Mouse (Mus musculus) lung, adult 2 months (tissue): ENCODE data around the gene Folr2. TPM values are rescaled to one million over a fixed set of nuclear protein-coding genes. Genes with fewer than 3 reads are reported as not detected.

Experiments
- DNase-seq: peaks from one replicate; pipeline ENCODE4 v3.0.0; 2022
- H3K4me1 ChIP-seq: fragments of 200-500 bp; 2 replicates; pipeline ENCODE4 v1.6.1; 2011; ENCODE audit warnings: low read length; ENCODE audit not compliant: control insufficient read depth, insufficient read depth
- H3K4me3 ChIP-seq: fragments of 200-500 bp; replicated peaks from 2 replicates; pipeline ENCODE3; 2011; ENCODE audit warnings: low read depth, mild to moderate bottlenecking, control low read depth, low read length; ENCODE audit errors: extremely low read depth
- CTCF ChIP-seq: fragments of 200-500 bp; IDR thresholded peaks from 2 replicates; pipeline ENCODE4 v1.5.1; 2011; ENCODE audit warnings: mild to moderate bottlenecking, low read length, control low read depth; ENCODE audit not compliant: insufficient read depth
- POLR2A ChIP-seq: fragments of 200-500 bp; IDR thresholded peaks from 2 replicates; pipeline ENCODE4 v1.6.1; 2011; ENCODE audit warnings: low read depth, mild to moderate bottlenecking, control low read depth, low read length, borderline replicate concordance; ENCODE audit errors: extremely low read depth
- whole genome bisulfite sequencing: fragments of 180-500 bp; shearing (Covaris S2); methylation state at CpG from one replicate; pipeline ENCODE4 v1.1.7; 2018; 5-methylcytosine and 5-hydroxymethylcytosine counted together
- polyA plus RNA-seq: library from polyadenylated mRNA; depleted of rRNA; stranded (reverse); fragments of >200 nt; gene quantifications from 2 replicates; pipeline ENCODE4 v1.2.3, GENCODE M21; 2012

Gene Folr2
- polyA plus RNA-seq, 1 experiment = 12.6 TPM

- TF ChIP-seq CTCF (no peak), POLR2A (no peak)
- 66% methylated on average over 6 of the region's 6 CpGs for WGBS
- no peak for DNase-seq
- Histone ChIP-seq H3K4me1 (no peaks in the 10 kb centered on the region), H3K4me3 (no peak overlapping the region)
Measured at GRCm38 (mm10) chr7:101851689-101852088, 5.3 kb downstream of the Folr2 start.

DNA sequence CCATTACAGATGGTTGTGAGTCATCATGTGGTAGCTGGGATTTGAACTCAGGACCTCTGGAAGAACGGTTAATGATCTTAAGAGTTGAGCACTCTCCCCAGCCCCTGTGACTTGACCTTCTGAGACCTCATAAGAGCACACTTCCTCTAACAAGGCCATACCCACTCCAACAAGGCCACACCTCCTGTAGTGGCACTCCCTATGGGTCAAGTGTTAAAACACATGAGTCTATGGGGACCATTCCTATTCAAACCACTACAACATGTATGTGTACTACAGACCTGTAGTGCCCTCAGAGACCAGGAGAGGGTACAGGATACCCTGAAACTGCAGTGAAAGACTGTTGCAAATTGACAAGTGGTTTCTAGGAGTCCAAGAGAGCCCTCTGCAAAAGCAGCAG lies 9.1 kb downstream of the Folr2 start:
- 69% methylated on average over 1 of the region's 1 CpGs for WGBS

DNA sequence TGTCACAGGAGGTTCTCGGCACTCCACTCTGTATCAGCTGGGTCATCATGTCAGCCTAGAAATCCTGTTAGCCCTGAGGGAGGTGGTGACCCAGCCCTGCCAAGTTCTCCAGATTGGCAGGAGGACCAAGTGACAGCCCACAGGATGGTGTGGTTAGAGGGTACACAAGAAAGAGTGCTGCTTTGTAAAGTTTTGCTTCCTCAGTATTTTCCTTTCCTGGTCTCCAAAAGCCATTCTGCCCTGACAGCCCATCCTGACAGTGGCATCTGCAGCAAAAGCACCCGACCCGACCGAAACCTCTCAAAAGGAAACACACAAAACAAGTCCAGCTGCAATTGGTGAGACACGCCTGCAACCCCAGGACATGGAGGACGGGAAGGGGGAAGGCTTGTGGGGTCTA lies 12.8 kb downstream of the Folr2 start:
- TF ChIP-seq POLR2A = no peak
- TF ChIP-seq CTCF = no peak
- Histone ChIP-seq H3K4me1 (no peaks in the 10 kb centered on the region), H3K4me3 (no peak overlapping the region)
- WGBS = 59% methylated on average over 6 of the region's 6 CpGs
- no peak for DNase-seq

More for the DNA sequence above, 9.1 kb downstream of the Folr2 start:
- H3K4me1 ChIP-seq = no peaks in the 10 kb centered on the region
- TF ChIP-seq CTCF (no peak), POLR2A (no peak)
- H3K4me3 ChIP-seq = no peak overlapping the region
- no peak for DNase-seq

DNA sequence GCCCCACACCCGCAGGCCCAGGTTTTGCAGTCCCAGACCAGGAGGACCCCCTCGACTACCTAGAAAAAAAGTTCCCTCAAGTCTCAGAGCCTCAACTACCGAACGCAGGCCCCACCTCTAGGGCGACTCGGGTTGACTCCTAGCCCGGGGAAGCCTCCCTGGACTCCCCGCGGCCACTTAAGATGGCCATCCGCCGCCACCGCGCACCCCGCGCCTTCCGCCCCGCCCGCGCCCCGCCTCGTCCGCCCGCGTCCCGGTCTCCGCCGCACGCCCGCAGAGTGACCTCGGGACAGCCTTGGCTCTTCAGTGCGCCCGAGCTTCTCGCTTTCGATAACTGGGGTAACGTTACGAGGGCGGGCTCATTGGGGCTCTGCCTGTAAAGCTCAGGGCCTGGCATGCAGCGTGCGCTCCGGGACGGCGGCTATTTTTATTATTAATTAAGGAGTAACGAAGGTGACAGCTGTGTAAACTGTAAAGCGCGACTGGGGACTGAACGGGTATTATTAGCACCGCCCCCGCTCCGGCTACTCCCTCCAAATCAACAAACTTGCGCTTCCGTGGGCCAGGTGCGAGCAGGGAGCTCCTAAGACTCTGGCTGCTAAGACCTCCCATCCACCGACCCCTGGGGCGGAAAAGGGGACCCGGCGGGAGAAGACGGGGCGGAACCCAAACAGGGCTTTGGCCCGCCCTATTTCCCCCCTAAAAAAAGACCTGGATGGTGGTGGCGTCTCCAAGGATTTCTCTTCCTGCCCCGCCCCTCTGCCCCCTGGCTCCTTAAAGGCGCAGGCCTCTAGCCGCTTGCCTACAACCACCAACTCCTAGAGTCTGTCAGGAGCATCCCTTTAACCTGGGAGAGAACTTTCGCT lies 19.2 kb downstream of the Folr2 start, which contains the start of gene Inppl1:
TSS of gene Inppl1 (minus strand) at position 624 of the 866 bp plus-strand sequence.
- DNase-seq = peak; percentile 90
- H3K4me3 ChIP-seq = peak within 1 kb of the TSS; percentile 95
- no peaks in the 10 kb centered on the region; the same call in 1 of the 2 replicates for H3K4me1 ChIP-seq
- WGBS = under 1% methylated on average over 64 of the region's 64 CpGs
- TF ChIP-seq POLR2A = peak; percentile 61; the same call in 1 of the 2 replicates
- no peak for TF ChIP-seq CTCF

DNA sequence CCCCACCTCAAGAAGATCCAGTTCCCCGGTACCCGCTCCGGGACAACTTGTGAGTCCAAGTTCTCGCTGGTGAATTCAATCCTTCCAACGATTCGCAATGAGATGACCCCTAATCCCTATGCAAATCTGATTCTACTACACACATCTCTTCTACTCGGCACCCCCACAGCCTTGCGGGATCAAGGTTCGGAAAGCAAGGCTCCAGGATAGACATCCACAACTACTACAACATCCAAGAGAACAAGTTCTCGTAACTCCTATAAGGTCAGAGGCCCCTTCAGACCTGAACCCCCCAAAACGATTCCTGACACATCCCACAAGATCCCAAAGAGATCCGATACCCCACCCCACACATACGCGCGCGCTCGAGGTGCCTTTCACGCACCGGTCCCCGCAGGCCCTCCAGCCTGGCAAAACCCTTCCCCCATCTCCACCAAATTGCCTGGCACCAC lies 19.8 kb downstream of the Folr2 start:
- TF ChIP-seq CTCF (no peak), POLR2A (no peak)
- H3K4me1 ChIP-seq = no peaks in the 10 kb centered on the region; the same call in 1 of the 2 replicates
- H3K4me3 ChIP-seq = peak overlapping the region; percentile 95
- DNase-seq = no peak
- WGBS = under 1% methylated on average over 20 of the region's 20 CpGs

DNA sequence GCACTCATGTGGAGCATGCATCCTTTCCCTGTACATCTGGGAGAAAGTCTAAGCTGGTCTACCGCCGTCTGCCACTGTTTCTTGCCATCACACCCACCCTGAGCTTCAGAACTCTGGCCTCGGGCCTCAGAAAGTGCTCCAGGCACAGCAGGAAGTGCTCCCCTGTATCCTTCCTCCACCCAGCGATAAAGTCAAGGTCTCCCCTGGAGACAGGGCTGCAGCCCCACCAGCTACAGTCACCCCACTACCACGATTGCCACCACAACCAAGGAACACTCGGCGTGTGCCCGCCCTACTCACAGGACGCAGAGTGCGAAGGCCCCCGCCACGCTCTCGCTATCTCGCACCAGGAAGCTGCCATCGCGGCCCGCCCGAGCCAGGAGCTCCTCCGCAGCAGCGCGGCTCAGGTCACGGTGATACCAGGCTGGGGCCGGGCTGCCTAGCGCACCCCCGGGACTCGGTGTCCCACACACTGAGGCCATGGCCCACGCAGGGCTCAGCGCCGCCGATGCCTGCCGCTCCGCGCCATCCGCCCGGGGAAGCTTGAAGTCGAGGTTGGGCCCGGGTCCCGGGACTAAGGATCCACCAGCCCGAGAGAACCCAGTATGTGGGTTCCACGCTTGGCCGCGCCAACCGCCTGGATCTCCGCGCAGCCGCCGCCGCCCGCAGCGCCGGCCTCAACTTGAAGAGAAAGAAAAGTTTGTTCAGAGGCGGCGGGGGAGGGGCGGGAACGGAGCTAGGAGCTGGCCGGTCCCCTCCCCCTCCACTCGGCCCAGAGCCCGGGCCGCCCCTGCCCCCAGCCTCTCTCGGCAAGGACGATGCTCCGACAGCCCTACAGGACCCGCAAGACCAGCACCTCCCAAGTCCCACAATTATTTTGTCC lies 20.5 kb downstream of the Folr2 start:
- Histone ChIP-seq H3K4me3 (peak overlapping the region; percentile 95), H3K4me1 (no peaks in the 10 kb centered on the region; the same call in 1 of the 2 replicates)
- TF ChIP-seq CTCF = no peak
- no peak for TF ChIP-seq POLR2A
- peak; percentile 61 for DNase-seq
- WGBS = under 1% methylated on average over 63 of the region's 63 CpGs

GRCm38 (mm10) chr7:101835457-101836109 lies 21.4 kb downstream of the Folr2 start:
- no peak for TF ChIP-seq POLR2A
- no peak for TF ChIP-seq CTCF
- Histone ChIP-seq H3K4me1 (no peaks in the 10 kb centered on the region; the same call in 1 of the 2 replicates), H3K4me3 (no peak overlapping the region)
- DNase-seq = no peak
- 33% methylated on average over 5 of the region's 5 CpGs for WGBS

DNA sequence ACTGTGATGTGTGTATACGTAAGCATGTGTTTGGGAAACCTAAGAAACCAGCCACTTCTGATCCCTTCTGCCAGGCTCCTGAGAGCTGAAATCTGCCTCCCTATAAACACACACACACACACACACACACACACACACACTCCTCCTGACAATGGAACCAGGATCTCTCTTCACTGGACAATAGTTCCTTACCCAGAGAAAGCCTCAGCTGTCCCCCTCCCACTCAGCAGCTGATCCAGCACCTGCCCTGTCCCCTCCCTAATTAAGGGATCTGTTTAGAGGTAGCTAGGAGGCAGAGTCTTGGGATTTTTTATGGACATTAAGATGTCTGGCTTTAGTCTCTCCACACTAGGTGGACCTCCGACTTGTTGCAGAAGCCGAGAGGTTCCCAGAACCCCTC lies 22.1 kb downstream of the Folr2 start:
- 66% methylated on average over 3 of the region's 3 CpGs for WGBS
- TF ChIP-seq CTCF = no peak
- no peak for TF ChIP-seq POLR2A
- no peak overlapping the region for H3K4me3 ChIP-seq
- H3K4me1 ChIP-seq = no peaks in the 10 kb centered on the region; the same call in 1 of the 2 replicates
- DNase-seq = no peak
